Mouse (Mus musculus) neural tube, embryonic 11.5 days (tissue): Measurements from ENCODE around the gene Palm. TPM values are rescaled to one million over a fixed set of nuclear protein-coding genes. Genes with fewer than 3 reads are reported as not detected.

Experiments
- ATAC-seq: fragments of 200-750 bp; cut with Nextera tagmentation; 2 replicates; pipeline ENCODE4 v1.8.0; 2017; ENCODE audit warnings: moderate number of reproducible peaks, mild to moderate bottlenecking, moderate TSS enrichment, moderate library complexity; ENCODE audit not compliant: insufficient read depth, low FRiP score, low TSS enrichment
- DNase-seq: peaks from one replicate; pipeline ENCODE4 v3.0.0-alpha.2; 2015; ENCODE audit warnings: low spot score
- H3K27ac ChIP-seq: fragments of 300-500 bp; sonication (generic); 2 replicates; pipeline ENCODE4 v1.5.1; 2014; ENCODE audit warnings: low read depth, mild to moderate bottlenecking, low read length
- H3K27me3 ChIP-seq: fragments of 300-500 bp; sonication (generic); 2 replicates; pipeline ENCODE4 v1.6.1; 2014; ENCODE audit warnings: mild to moderate bottlenecking, low read length, mixed read lengths; ENCODE audit not compliant: control insufficient read depth, insufficient read depth
- H3K36me3 ChIP-seq: fragments of 300-500 bp; sonication (generic); 2 replicates; pipeline ENCODE4 v1.6.1; 2014; ENCODE audit warnings: mild to moderate bottlenecking, low read length, moderate library complexity, mixed read lengths; ENCODE audit not compliant: control insufficient read depth, insufficient read depth
- H3K4me1 ChIP-seq: fragments of 300-500 bp; sonication (generic); 2 replicates; pipeline ENCODE4 v1.6.1; 2014; ENCODE audit warnings: low read length, mixed read lengths; ENCODE audit not compliant: control insufficient read depth, insufficient read depth
- H3K4me2 ChIP-seq: fragments of 300-500 bp; sonication (generic); 2 replicates; pipeline ENCODE4 v1.6.1; 2014; ENCODE audit warnings: low read depth, mild to moderate bottlenecking, moderate library complexity
- H3K4me3 ChIP-seq: fragments of 300-500 bp; sonication (generic); 2 replicates; pipeline ENCODE4 v1.5.1; 2014; ENCODE audit warnings: low read depth, low read length
- H3K9ac ChIP-seq: fragments of 300-500 bp; sonication (generic); 2 replicates; pipeline ENCODE4 v1.6.1; 2014; ENCODE audit warnings: mild to moderate bottlenecking, low read length
- H3K9me3 ChIP-seq: fragments of 300-500 bp; sonication (generic); 2 replicates; pipeline ENCODE4 v1.6.1; 2016; ENCODE audit warnings: low read length; ENCODE audit not compliant: control insufficient read depth
- WGBS: fragments of 180-500 bp; shearing (Covaris S2); extraction: QIAGEN DNeasy Blood & Tissue Kit; methylation state at CpG from one replicate; pipeline ENCODE4 v1.1.7; 2014; 5-methylcytosine and 5-hydroxymethylcytosine counted together
- polyA plus RNA-seq: library from polyadenylated mRNA; unstranded; fragments of >200 nt; fragmentation: Nextera tagmentation; extraction: Ambion mirVana; gene quantifications from 2 replicates; pipeline ENCODE4 v1.2.1, GENCODE M21; 2014

The Palm gene
- polyA plus RNA-seq, 1 experiment from 2014 or later = 155 TPM

- no peak overlapping the region for H3K27ac ChIP-seq
- 52% methylated on average over 5 of the region's 5 CpGs for WGBS
- H3K27me3 ChIP-seq = no peaks in the 10 kb centered on the region
- no peak for ATAC-seq
- no peak for DNase-seq
- H3K4me2 ChIP-seq = no peak overlapping the region
- H3K4me3 ChIP-seq = no peak overlapping the region
- H3K36me3 ChIP-seq = no peaks in the 10 kb centered on the region
- H3K4me1 ChIP-seq = peaks cover 7% of the 10 kb centered on the region
- no peaks in the 10 kb centered on the region for H3K9me3 ChIP-seq
- no peak overlapping the region for H3K9ac ChIP-seq
These were observed 53.2 kb downstream of the Palm start for GRCm38 (mm10) chr10:79846553-79846952.

- Histone ChIP-seq H3K36me3 (no peaks in the 10 kb centered on the region), H3K27ac (no peak overlapping the region), H3K4me2 (no peak overlapping the region), H3K4me1 (peaks cover 20% of the 10 kb centered on the region), H3K27me3 (no peaks in the 10 kb centered on the region), H3K4me3 (no peak overlapping the region), H3K9me3 (no peaks in the 10 kb centered on the region), H3K9ac (no peak overlapping the region)
- no peak for DNase-seq
- ATAC-seq = no peak
- WGBS = 82% methylated on average over 8 of the region's 8 CpGs
These were observed 56.7 kb downstream of the Palm start for GRCm38 (mm10) chr10:79849941-79850628.

GRCm38 (mm10) chr10:79851653-79852052 lies 58.3 kb downstream of the Palm start:
- no peaks in the 10 kb centered on the region for H3K27me3 ChIP-seq
- peak overlapping the region; percentile 8; the same call in 1 of the 2 replicates for H3K4me3 ChIP-seq
- peak overlapping the region; percentile 88 for H3K9ac ChIP-seq

GRCm38 (mm10) chr10:79852107-79852789 lies 58.9 kb downstream of the Palm start:
- 65% methylated on average over 9 of the region's 9 CpGs for WGBS

More at GRCm38 (mm10) chr10:79851653-79852052, 58.3 kb downstream of the Palm start:
- Histone ChIP-seq H3K27ac (peak overlapping the region; percentile 99; the same call in 1 of the 2 replicates), H3K4me2 (peak overlapping the region; percentile 92), H3K4me1 (peaks cover 30% of the 10 kb centered on the region), H3K36me3 (no peaks in the 10 kb centered on the region; the same call in 1 of the 2 replicates), H3K9me3 (no peaks in the 10 kb centered on the region)
- DNase-seq (no peak), ATAC-seq (no peak)
- WGBS = 79% methylated on average over 3 of the region's 3 CpGs

GRCm38 (mm10) chr10:79852827-79853226 lies 59.5 kb downstream of the Palm start:
- H3K27me3 ChIP-seq = no peaks in the 10 kb centered on the region
- peak overlapping the region; percentile 99 for H3K4me3 ChIP-seq
- H3K27ac ChIP-seq = peak overlapping the region; percentile 99
- ATAC-seq = no peak
- 37% methylated on average over 8 of the region's 8 CpGs for WGBS
- peaks cover 3% of the 10 kb centered on the region for H3K36me3 ChIP-seq
- H3K4me1 ChIP-seq = peaks cover 41% of the 10 kb centered on the region
- no peaks in the 10 kb centered on the region for H3K9me3 ChIP-seq
- peak overlapping the region; percentile 92 for H3K4me2 ChIP-seq
- H3K9ac ChIP-seq = peak overlapping the region; percentile 88
- no peak for DNase-seq

More at GRCm38 (mm10) chr10:79852107-79852789, 58.9 kb downstream of the Palm start:
- no peak for ATAC-seq
- H3K9ac ChIP-seq = peak overlapping the region; percentile 88
- peak overlapping the region; percentile 99 for H3K4me3 ChIP-seq
- H3K9me3 ChIP-seq = no peaks in the 10 kb centered on the region
- peaks cover 2% of the 10 kb centered on the region; the same call in 1 of the 2 replicates for H3K36me3 ChIP-seq
- H3K4me2 ChIP-seq = peak overlapping the region; percentile 92
- peak overlapping the region; percentile 99 for H3K27ac ChIP-seq
- H3K27me3 ChIP-seq = no peaks in the 10 kb centered on the region
- H3K4me1 ChIP-seq = peaks cover 35% of the 10 kb centered on the region
- DNase-seq = no peak

GRCm38 (mm10) chr10:79853392-79853791 lies 60.0 kb downstream of the Palm start:
- Histone ChIP-seq H3K36me3 (peaks cover 6% of the 10 kb centered on the region), H3K4me3 (peak overlapping the region; percentile 99), H3K4me1 (peaks cover 46% of the 10 kb centered on the region), H3K9me3 (no peaks in the 10 kb centered on the region), H3K27ac (peak overlapping the region; percentile 99), H3K4me2 (peak overlapping the region; percentile 92), H3K9ac (peak overlapping the region; percentile 88), H3K27me3 (no peaks in the 10 kb centered on the region)
- ATAC-seq (peak; percentile 22; the same call in 1 of the 2 replicates), DNase-seq (peak; percentile 80)
- WGBS = under 1% methylated on average over 15 of the region's 15 CpGs

- DNase-seq = peak; percentile 100
- peaks cover 48% of the 10 kb centered on the region for H3K4me1 ChIP-seq
These were observed 60.8 kb downstream of the Palm start, which contains the start of gene Ptbp1 for GRCm38 (mm10) chr10:79853860-79854795. Gene Ptbp1 (plus strand): TSS chr10:79854427.

More at GRCm38 (mm10) chr10:79853860-79854795, 60.8 kb downstream of the Palm start, which contains the start of gene Ptbp1:
- H3K27me3 ChIP-seq = no peaks in the 10 kb centered on the region
- peak within 1 kb of the TSS; percentile 99 for H3K4me3 ChIP-seq
- ATAC-seq = peak; percentile 90
- H3K9ac ChIP-seq = peak within 1 kb of the TSS; percentile 99
- H3K9me3 ChIP-seq = no peaks in the 10 kb centered on the region
- H3K27ac ChIP-seq = peak within 1 kb of the TSS; percentile 100
- H3K4me2 ChIP-seq = peak within 1 kb of the TSS; percentile 94
- under 1% methylated on average over 75 of the region's 75 CpGs for WGBS
- peaks cover 8% of the 10 kb centered on the region for H3K36me3 ChIP-seq
